Mouse (Mus musculus): ENCODE measurements at regions not wholly inside any gene's neighbourhood (a gene's known extent, or its start where the extent isn't known, plus 50 kb on each side); places are given as distances from the start of the nearest gene placed in this dataset.

- H3K4me1 ChIP-seq (ENCODE audit: insufficient read depth, low read length) = no peaks in the 10 kb centered on the region
- ATAC-seq (ENCODE audit: low FRiP score) = no peak
- H3K9me3 ChIP-seq (ENCODE audit: low read length) = no peaks in the 10 kb centered on the region
- TF ChIP-seq CTCF (IDR thresholded peaks at IDR 0.05) = no peak
- H3K27me3 ChIP-seq (ENCODE audit: insufficient read depth, low read length) = no peaks in the 10 kb centered on the region
- no peak for DNase-seq (ENCODE audit: low spot score)
- H3K4me3 ChIP-seq (ENCODE audit: low read depth, low read length) = no peak overlapping the region
- no peak overlapping the region for H3K27ac ChIP-seq (ENCODE audit: low read depth, low read length)
- WGBS = 65% methylated on average over 4 of the region's 4 CpGs
- H3K4me2 ChIP-seq (ENCODE audit: low read depth, low read length, poor library complexity, severe bottlenecking) = no peak overlapping the region
- H3K9ac ChIP-seq (replicated peaks; ENCODE audit: low read length, poor library complexity, severe bottlenecking) = no peak overlapping the region
- no peaks in the 10 kb centered on the region for H3K36me3 ChIP-seq (ENCODE audit: insufficient read depth, low read length)
These were observed 70.5 kb downstream of the Apip start for GRCm38 (mm10) chr2:103143985-103144384.

GRCm38 (mm10) chr2:103144420-103144819 is 70.9 kb downstream of the Apip start:
- Histone ChIP-seq H3K4me3 (ENCODE audit: low read depth, low read length) (no peak overlapping the region), H3K9ac (replicated peaks; ENCODE audit: low read length, poor library complexity, severe bottlenecking) (no peak overlapping the region), H3K36me3 (ENCODE audit: insufficient read depth, low read length) (no peaks in the 10 kb centered on the region), H3K9me3 (ENCODE audit: low read length) (no peaks in the 10 kb centered on the region), H3K4me2 (ENCODE audit: low read depth, low read length, poor library complexity, severe bottlenecking) (no peak overlapping the region), H3K27ac (ENCODE audit: low read depth, low read length) (no peak overlapping the region), H3K27me3 (ENCODE audit: insufficient read depth, low read length) (no peaks in the 10 kb centered on the region), H3K4me1 (ENCODE audit: insufficient read depth, low read length) (no peaks in the 10 kb centered on the region)
- ATAC-seq (ENCODE audit: low FRiP score) (no peak), DNase-seq (ENCODE audit: low spot score) (no peak)
- 85% methylated on average over 7 of the region's 7 CpGs for WGBS
- TF ChIP-seq CTCF (IDR thresholded peaks at IDR 0.05) = no peak

GRCm38 (mm10) chr2:103145058-103145457 is 71.6 kb downstream of the Apip start:
- WGBS = 89% methylated on average over 3 of the region's 3 CpGs
- H3K4me2 ChIP-seq (ENCODE audit: low read depth, low read length, poor library complexity, severe bottlenecking) = no peak overlapping the region
- ATAC-seq (ENCODE audit: low FRiP score) = no peak

GRCm38 (mm10) chr2:103146132-103146531 is 72.7 kb downstream of the Apip start:
- no peak overlapping the region for H3K9ac ChIP-seq (replicated peaks; ENCODE audit: low read length, poor library complexity, severe bottlenecking)
- no peak for TF ChIP-seq CTCF (IDR thresholded peaks at IDR 0.05)
- 96% methylated on average over 7 of the region's 7 CpGs for WGBS
- no peaks in the 10 kb centered on the region for H3K36me3 ChIP-seq (ENCODE audit: insufficient read depth, low read length)
- no peak for DNase-seq (ENCODE audit: low spot score)
- H3K4me2 ChIP-seq (ENCODE audit: low read depth, low read length, poor library complexity, severe bottlenecking) = no peak overlapping the region
- no peak overlapping the region for H3K4me3 ChIP-seq (ENCODE audit: low read depth, low read length)
- no peaks in the 10 kb centered on the region for H3K4me1 ChIP-seq (ENCODE audit: insufficient read depth, low read length)
- ATAC-seq (ENCODE audit: low FRiP score) = no peak
- H3K27ac ChIP-seq (ENCODE audit: low read depth, low read length) = no peak overlapping the region
- no peaks in the 10 kb centered on the region for H3K9me3 ChIP-seq (ENCODE audit: low read length)
- H3K27me3 ChIP-seq (ENCODE audit: insufficient read depth, low read length) = no peaks in the 10 kb centered on the region

More at GRCm38 (mm10) chr2:103145058-103145457, 71.6 kb downstream of the Apip start:
- DNase-seq (ENCODE audit: low spot score) = no peak
- H3K4me3 ChIP-seq (ENCODE audit: low read depth, low read length) = no peak overlapping the region
- H3K27ac ChIP-seq (ENCODE audit: low read depth, low read length) = no peak overlapping the region
- H3K36me3 ChIP-seq (ENCODE audit: insufficient read depth, low read length) = no peaks in the 10 kb centered on the region
- no peak overlapping the region for H3K9ac ChIP-seq (replicated peaks; ENCODE audit: low read length, poor library complexity, severe bottlenecking)
- no peaks in the 10 kb centered on the region for H3K9me3 ChIP-seq (ENCODE audit: low read length)
- H3K27me3 ChIP-seq (ENCODE audit: insufficient read depth, low read length) = no peaks in the 10 kb centered on the region
- no peaks in the 10 kb centered on the region for H3K4me1 ChIP-seq (ENCODE audit: insufficient read depth, low read length)
- TF ChIP-seq CTCF (IDR thresholded peaks at IDR 0.05) = no peak

- Histone ChIP-seq H3K27ac (ENCODE audit: low read depth, low read length) (no peak overlapping the region), H3K27me3 (ENCODE audit: insufficient read depth, low read length) (no peaks in the 10 kb centered on the region), H3K4me2 (ENCODE audit: low read depth, low read length, poor library complexity, severe bottlenecking) (no peak overlapping the region), H3K36me3 (ENCODE audit: insufficient read depth, low read length) (no peaks in the 10 kb centered on the region), H3K9ac (replicated peaks; ENCODE audit: low read length, poor library complexity, severe bottlenecking) (no peak overlapping the region), H3K4me3 (ENCODE audit: low read depth, low read length) (no peak overlapping the region), H3K9me3 (ENCODE audit: low read length) (no peaks in the 10 kb centered on the region), H3K4me1 (ENCODE audit: insufficient read depth, low read length) (no peaks in the 10 kb centered on the region)
- no peak for DNase-seq (ENCODE audit: low spot score)
- 93% methylated on average over 1 of the region's 1 CpGs for WGBS
- no peak for ATAC-seq (ENCODE audit: low FRiP score)
- TF ChIP-seq CTCF (IDR thresholded peaks at IDR 0.05) = no peak
These were observed 79.8 kb downstream of the Apip start for GRCm38 (mm10) chr2:103153261-103153660.

GRCm38 (mm10) chr2:103167741-103168140 is 94.3 kb downstream of the Apip start:
- no peaks in the 10 kb centered on the region for H3K4me1 ChIP-seq (ENCODE audit: insufficient read depth, low read length)
- H3K36me3 ChIP-seq (ENCODE audit: insufficient read depth, low read length) = no peaks in the 10 kb centered on the region
- ATAC-seq (ENCODE audit: low FRiP score) (no peak), DNase-seq (ENCODE audit: low spot score) (no peak)
- no peak overlapping the region for H3K4me2 ChIP-seq (ENCODE audit: low read depth, low read length, poor library complexity, severe bottlenecking)
- no peak overlapping the region for H3K4me3 ChIP-seq (ENCODE audit: low read depth, low read length)
- TF ChIP-seq CTCF (IDR thresholded peaks at IDR 0.05) = no peak
- H3K27ac ChIP-seq (ENCODE audit: low read depth, low read length) = no peak overlapping the region
- no peaks in the 10 kb centered on the region for H3K27me3 ChIP-seq (ENCODE audit: insufficient read depth, low read length)
- 71% methylated on average over 2 of the region's 2 CpGs for WGBS
- H3K9me3 ChIP-seq (ENCODE audit: low read length) = no peaks in the 10 kb centered on the region
- no peak overlapping the region for H3K9ac ChIP-seq (replicated peaks; ENCODE audit: low read length, poor library complexity, severe bottlenecking)
